Mouse (Mus musculus) erythroblast, embryonic 14.5 days (primary cell): Measurements from ENCODE around the gene Gata2. TPM values are rescaled to one million over a fixed set of nuclear protein-coding genes. Genes with fewer than 3 reads are reported as not detected.

Experiments used
- H3K27me3 ChIP-seq: 2 replicates; pipeline ENCODE4 v1.6.1; 2012; ENCODE audit warnings: inconsistent platforms; ENCODE audit not compliant: control insufficient read depth
- H3K36me3 ChIP-seq: 2 replicates; pipeline ENCODE4 v1.6.1; 2012; ENCODE audit warnings: mild to moderate bottlenecking, inconsistent platforms; ENCODE audit not compliant: control insufficient read depth
- H3K4me1 ChIP-seq: 2 replicates; pipeline ENCODE4 v1.6.1; 2012; ENCODE audit warnings: inconsistent platforms; ENCODE audit not compliant: control insufficient read depth
- H3K4me3 ChIP-seq: replicated peaks from 2 replicates; pipeline ENCODE3; 2012; ENCODE audit warnings: moderate library complexity, mild to moderate bottlenecking, inconsistent platforms
- H3K9me3 ChIP-seq: 2 replicates; pipeline ENCODE4 v1.6.1; 2012; ENCODE audit warnings: low read length, inconsistent platforms, mixed read lengths; ENCODE audit not compliant: control insufficient read depth
- GATA1 ChIP-seq: IDR thresholded peaks from 2 replicates; pipeline ENCODE4 v1.6.1; 2012; ENCODE audit warnings: low read length, inconsistent platforms, mixed read lengths
- TAL1 ChIP-seq: IDR thresholded peaks from 3 replicates; pipeline ENCODE4 v1.6.1; 2012; ENCODE audit warnings: low read length, inconsistent platforms, mixed read lengths
- polyA plus RNA-seq: library from polyadenylated mRNA; stranded (reverse); fragments of >175 nt; gene quantifications from 2 replicates; pipeline ENCODE4 v1.2.3, GENCODE M21; 2012

Gene Gata2
- polyA plus RNA-seq, 1 experiment = 0.82 TPM

DNA sequence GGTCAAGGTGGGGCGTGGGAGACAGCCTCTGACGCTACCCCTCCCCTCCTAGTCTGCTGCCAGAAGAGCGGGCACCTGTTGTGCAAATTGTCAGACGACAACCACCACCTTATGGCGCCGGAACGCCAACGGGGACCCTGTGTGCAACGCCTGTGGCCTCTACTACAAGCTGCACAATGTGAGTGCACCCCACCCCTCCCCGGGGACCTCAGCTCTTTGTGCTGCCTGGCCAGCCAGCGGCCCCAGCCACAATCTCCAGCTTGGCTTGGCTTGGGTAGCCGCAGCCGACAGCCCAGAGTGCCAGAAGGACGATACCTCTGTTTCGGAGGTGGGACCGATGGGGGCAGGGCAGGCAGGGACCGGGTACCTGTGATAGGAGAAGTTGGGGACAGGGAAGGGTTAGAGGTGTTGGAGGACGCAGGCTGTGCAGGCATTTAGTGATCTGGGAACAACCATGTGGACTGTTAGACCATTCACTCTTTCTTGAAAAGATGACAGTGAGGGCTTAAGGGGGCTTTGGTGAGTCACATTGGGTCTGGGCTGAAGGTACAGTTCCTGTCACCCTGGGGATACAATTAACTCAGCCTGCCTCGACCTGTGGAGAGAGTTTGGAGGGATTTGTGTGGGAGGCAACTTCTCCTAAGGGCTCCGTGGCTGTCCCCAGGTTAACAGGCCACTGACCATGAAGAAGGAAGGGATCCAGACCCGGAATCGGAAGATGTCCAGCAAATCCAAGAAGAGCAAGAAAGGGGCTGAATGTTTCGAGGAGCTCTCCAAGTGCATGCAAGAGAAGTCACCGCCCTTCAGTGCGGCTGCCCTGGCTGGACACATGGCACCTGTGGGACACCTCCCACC lies 11.1 kb downstream of the Gata2 start:
- Histone ChIP-seq H3K4me3 (no peak overlapping the region), H3K9me3 (no peaks in the 10 kb centered on the region), H3K4me1 (peaks cover 10% of the 10 kb centered on the region), H3K27me3 (peaks cover 67% of the 10 kb centered on the region), H3K36me3 (no peaks in the 10 kb centered on the region)
- no peak for TF ChIP-seq GATA1
- no peak for TF ChIP-seq TAL1

DNA sequence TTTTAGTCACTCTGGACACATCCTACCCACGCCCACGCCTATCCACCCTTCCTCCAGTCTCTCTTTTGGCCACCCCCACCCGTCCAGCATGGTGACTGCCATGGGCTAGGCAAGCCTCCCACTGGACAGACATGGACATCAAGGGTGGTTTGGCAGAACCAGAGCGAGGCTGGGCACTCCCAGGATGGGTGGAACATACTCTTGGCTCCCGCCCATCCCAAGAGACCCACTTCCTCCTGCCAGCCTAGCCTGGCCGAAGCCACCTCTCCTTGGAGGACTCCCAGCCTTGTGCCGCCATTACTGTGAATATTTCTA lies 11.7 kb downstream of the Gata2 start:
- H3K9me3 ChIP-seq = no peaks in the 10 kb centered on the region
- no peak for TF ChIP-seq TAL1
- TF ChIP-seq GATA1 = no peak
- no peaks in the 10 kb centered on the region for H3K36me3 ChIP-seq
- no peak overlapping the region for H3K4me3 ChIP-seq
- peaks cover 10% of the 10 kb centered on the region for H3K4me1 ChIP-seq
- H3K27me3 ChIP-seq = peaks cover 64% of the 10 kb centered on the region

DNA sequence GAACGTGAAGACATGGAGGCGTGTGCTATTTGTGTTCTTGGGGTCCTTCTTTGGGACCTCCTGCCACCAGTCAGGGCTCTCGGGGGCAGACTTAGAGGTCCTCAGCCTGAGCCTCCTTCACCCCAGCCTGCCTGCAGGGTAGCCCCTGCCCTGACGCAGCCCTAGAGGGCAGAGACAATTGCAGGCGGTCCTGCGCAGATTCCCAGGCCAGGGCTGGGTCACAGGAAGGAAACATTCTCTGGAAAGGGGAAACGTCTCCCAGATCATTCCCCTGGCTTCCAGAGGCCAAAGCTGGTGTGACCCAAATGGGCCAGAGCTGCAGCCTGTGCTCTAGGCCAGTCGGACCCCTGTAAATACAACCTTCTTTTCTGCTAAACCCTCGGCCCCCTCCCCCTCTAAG lies 12.2 kb downstream of the Gata2 start:
- TF ChIP-seq TAL1 = no peak
- no peak for TF ChIP-seq GATA1
- H3K4me1 ChIP-seq = peaks cover 10% of the 10 kb centered on the region
- H3K36me3 ChIP-seq = no peaks in the 10 kb centered on the region
- peaks cover 58% of the 10 kb centered on the region for H3K27me3 ChIP-seq
- no peak overlapping the region for H3K4me3 ChIP-seq
- no peaks in the 10 kb centered on the region for H3K9me3 ChIP-seq

DNA sequence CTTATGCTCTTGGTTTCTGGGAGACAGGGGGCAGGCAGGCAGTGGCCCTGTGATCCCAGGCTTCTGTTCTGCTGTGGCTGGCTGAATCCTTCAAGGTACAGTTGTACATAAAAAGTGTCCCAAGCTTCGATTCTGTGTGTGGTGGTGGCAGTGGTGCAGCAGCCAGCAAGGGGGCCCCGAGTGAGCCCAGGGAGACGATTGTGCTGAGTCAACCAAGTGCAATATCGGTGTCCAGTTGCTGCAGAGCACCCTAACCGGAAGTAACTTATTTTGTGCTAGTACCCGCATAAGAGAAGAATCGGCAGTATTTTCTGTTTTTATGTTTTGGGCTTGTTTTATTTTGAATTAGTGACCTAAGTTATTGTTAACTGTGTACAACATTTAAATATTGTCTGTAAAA lies 12.9 kb downstream of the Gata2 start:
- H3K9me3 ChIP-seq = no peaks in the 10 kb centered on the region
- H3K27me3 ChIP-seq = peaks cover 52% of the 10 kb centered on the region
- TF ChIP-seq TAL1 (no peak), GATA1 (no peak)
- H3K4me3 ChIP-seq = no peak overlapping the region
- H3K4me1 ChIP-seq = peaks cover 10% of the 10 kb centered on the region
- H3K36me3 ChIP-seq = no peaks in the 10 kb centered on the region

DNA sequence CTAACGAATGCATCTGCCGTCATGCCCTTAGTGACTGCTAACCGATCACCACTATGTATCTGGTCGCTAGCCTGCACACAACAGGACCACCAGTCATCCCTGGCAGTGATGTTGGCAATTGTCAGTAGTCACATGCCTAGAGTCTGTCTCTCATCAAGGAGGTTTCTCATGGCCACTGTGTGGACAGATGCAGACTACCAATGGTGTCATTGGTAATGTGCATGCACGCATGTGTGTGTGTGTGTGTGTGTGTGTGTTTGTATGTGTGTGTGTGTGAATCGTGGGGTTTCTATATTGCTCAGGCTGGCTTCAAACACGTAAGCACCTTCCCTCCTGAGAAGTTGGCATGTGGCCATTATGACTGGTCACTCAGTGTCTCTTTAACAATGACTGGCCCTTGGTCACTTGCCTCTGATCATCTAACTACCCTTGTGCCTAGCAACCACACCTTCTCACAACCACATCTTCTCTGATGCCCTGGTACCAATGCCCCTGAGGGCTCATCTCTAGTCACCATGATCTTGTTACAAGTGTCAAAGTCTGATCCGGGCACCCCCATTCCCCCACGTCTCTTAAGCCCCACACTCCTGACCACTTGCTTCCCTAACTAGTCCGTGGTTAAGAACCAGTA lies 13.8 kb downstream of the Gata2 start:
- no peak overlapping the region for H3K4me3 ChIP-seq

DNA sequence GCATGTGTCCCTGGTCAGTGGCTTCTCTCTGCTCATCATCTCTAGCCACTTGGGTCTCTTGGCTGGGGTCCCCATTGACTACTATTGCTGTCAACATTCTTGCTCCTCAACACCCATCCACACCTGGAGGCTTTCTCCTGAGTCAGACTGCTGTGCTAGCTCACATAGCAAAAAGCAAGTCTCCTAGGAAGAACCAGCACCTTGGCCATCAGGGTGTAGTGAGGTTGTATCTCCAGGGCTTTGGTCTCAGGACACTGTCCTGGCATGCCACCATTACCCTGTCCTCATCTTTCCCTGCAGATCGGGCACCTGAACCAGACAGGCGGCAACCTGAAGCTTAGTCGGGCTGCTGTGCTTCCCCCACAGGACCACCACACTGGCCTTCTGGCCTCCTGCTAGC lies 14.6 kb downstream of the Gata2 start:
- Histone ChIP-seq H3K4me3 (no peak overlapping the region), H3K9me3 (no peaks in the 10 kb centered on the region), H3K27me3 (peaks cover 34% of the 10 kb centered on the region), H3K36me3 (no peaks in the 10 kb centered on the region), H3K4me1 (peaks cover 4% of the 10 kb centered on the region)
- TF ChIP-seq GATA1 = no peak
- TF ChIP-seq TAL1 = no peak

More for the DNA sequence above, 13.8 kb downstream of the Gata2 start:
- no peaks in the 10 kb centered on the region for H3K36me3 ChIP-seq
- no peak for TF ChIP-seq GATA1
- no peak for TF ChIP-seq TAL1
- peaks cover 8% of the 10 kb centered on the region for H3K4me1 ChIP-seq
- peaks cover 42% of the 10 kb centered on the region for H3K27me3 ChIP-seq
- no peaks in the 10 kb centered on the region for H3K9me3 ChIP-seq

DNA sequence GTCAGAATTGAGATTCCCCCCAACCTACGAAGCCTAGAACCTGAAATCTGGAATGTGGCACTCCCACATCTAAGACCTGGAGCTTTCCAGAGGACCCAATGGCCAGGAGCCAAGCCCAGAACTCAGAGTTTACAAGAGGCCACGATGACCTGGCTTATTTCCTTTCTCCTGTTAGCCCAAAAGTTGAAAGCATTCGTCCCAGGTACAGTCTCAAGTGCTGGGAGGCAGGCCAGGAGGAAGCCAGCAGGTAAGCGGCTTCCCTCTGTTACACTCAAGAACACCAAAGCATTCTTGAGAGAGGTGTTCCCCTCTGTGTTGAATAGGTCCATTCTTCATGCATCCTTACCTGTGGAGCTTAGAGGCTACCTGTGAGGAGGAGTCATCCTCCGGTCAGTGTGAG lies 15.8 kb downstream of the Gata2 start:
- Histone ChIP-seq H3K27me3 (peaks cover 23% of the 10 kb centered on the region), H3K4me3 (no peak overlapping the region), H3K36me3 (no peaks in the 10 kb centered on the region), H3K4me1 (no peaks in the 10 kb centered on the region; the same call in 1 of the 2 replicates), H3K9me3 (no peaks in the 10 kb centered on the region)
- TF ChIP-seq TAL1 = no peak
- no peak for TF ChIP-seq GATA1

DNA sequence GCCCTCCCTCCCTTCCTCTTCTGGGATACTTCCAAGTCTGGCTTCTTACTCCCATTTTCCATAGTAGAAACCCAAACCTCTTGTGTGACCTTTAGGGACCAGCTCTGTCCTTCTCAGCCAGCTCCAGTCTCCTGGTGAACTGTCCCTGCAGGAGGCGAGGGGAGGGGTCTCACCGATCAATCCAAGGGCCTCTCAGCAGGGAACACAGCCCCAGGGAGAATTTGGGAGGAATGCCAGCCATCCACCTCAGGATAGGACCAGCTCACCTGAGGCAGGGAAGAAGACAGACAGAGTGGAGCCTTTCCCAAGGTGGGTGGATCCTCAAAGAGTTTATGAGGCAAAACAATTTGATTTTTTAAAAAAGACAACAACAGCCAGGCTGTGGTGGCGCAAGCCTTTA lies 16.5 kb downstream of the Gata2 start:
- no peaks in the 10 kb centered on the region for H3K36me3 ChIP-seq
- H3K4me1 ChIP-seq = no peaks in the 10 kb centered on the region; the same call in 1 of the 2 replicates
- TF ChIP-seq TAL1 = no peak
- no peak for TF ChIP-seq GATA1
- H3K9me3 ChIP-seq = no peaks in the 10 kb centered on the region
- no peak overlapping the region for H3K4me3 ChIP-seq
- H3K27me3 ChIP-seq = peaks cover 16% of the 10 kb centered on the region

DNA sequence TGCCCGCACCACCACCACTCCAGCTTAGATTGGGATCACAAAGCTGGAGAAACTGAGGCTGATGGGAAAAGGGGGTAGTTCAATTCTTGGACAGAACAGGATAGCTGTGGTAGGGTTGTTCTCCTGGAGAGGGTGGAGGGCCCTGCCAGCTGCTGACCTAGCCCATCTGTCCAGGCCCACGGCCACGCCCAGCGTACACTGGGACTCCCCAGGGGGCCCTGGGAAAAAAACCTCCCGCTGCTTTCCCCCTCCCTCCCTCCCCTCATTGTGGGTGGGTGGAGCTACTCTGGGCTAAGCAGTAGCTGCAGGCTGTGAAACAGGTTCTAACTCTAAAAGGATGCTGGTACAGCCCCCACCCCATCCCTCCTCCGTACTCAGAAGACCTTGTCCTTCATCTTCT lies 22.1 kb downstream of the Gata2 start:
- Histone ChIP-seq H3K27me3 (peaks cover 1% of the 10 kb centered on the region; the same call in 1 of the 2 replicates), H3K9me3 (peaks cover 6% of the 10 kb centered on the region), H3K4me1 (no peaks in the 10 kb centered on the region), H3K36me3 (no peaks in the 10 kb centered on the region), H3K4me3 (no peak overlapping the region)
- no peak for TF ChIP-seq GATA1
- TF ChIP-seq TAL1 = no peak
